Mouse (Mus musculus) cerebellum, adult 2 months (tissue): Measurements from ENCODE around the gene Jam3.

Source experiments
- CTCF ChIP-seq: fragments of 200-500 bp; IDR thresholded peaks from 2 replicates; pipeline ENCODE4 v1.5.1; 2011; ENCODE audit warnings: low read depth, mild to moderate bottlenecking, control low read depth, low read length, moderate library complexity, borderline replicate concordance; ENCODE audit not compliant: insufficient read depth
- POLR2A ChIP-seq: fragments of 200-500 bp; IDR thresholded peaks from 2 replicates; pipeline ENCODE4 v1.6.1; 2011; ENCODE audit warnings: low read length, control low read depth, borderline replicate concordance; ENCODE audit not compliant: insufficient read depth

DNA sequence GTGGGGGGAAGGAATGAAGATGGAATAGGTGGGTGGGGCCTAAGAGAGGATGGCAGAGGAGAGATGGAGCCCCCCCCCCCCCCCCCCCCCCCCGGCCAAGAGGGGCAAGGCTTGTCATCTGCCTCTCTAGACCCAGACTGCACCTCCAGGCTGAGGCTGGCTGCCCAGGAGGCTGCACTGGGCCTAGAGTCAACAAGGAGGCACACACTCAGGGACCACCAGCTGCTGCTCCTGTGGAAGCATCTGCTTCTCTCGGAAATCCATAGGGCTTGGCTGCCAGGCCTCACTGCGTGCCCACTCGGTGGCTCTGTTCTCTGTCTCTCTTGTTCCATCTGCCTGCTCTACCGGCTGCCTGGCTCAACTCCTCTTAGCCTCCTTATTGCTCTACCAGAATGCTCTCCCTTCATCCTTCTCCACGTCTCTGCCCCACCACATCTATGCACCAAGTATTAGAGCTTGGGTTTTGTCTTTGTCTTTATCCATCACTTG, 38.4 kb upstream of the Jam3 start:
- TF ChIP-seq CTCF (no peak), POLR2A (no peak)
